Mouse (Mus musculus) bone marrow, adult 2 months (tissue): ENCODE data around the gene Lama2. TPM values are rescaled to one million over a fixed set of nuclear protein-coding genes. Genes with fewer than 3 reads are reported as not detected.

ENCODE experiments used
- H3K27ac ChIP-seq: fragments of 200-500 bp; 2 replicates; pipeline ENCODE4 v1.5.1; 2012; ENCODE audit warnings: low read depth, mild to moderate bottlenecking, control low read depth, inconsistent platforms, low read length; ENCODE audit not compliant: control insufficient read depth, poor library complexity, insufficient read depth
- H3K4me1 ChIP-seq: fragments of 200-500 bp; 2 replicates; pipeline ENCODE4 v1.6.1; 2011; ENCODE audit warnings: low read length; ENCODE audit not compliant: control insufficient read depth, insufficient read depth
- H3K4me3 ChIP-seq: fragments of 200-500 bp; replicated peaks from 2 replicates; pipeline ENCODE3; 2011; ENCODE audit warnings: mild to moderate bottlenecking, low read depth, low read length, control low read depth; ENCODE audit not compliant: control insufficient read depth
- CTCF ChIP-seq: fragments of 200-500 bp; IDR thresholded peaks from 2 replicates; pipeline ENCODE4 v1.5.1; 2011; ENCODE audit warnings: low read length, control low read depth; ENCODE audit not compliant: control insufficient read depth, insufficient read depth
- POLR2A ChIP-seq: fragments of 200-500 bp; IDR thresholded peaks from 2 replicates; pipeline ENCODE4 v1.6.1; 2011; ENCODE audit warnings: low read depth, mild to moderate bottlenecking, control low read depth, low read length, borderline replicate concordance; ENCODE audit not compliant: control insufficient read depth
- WGBS: fragments of 180-500 bp; shearing (Covaris S2); methylation state at CpG from one replicate; pipeline ENCODE4 v1.1.7; 2018; 5-methylcytosine and 5-hydroxymethylcytosine counted together
- polyA plus RNA-seq: library from polyadenylated mRNA; stranded (reverse); fragments of >200 nt; gene quantifications from 2 replicates; pipeline ENCODE4 v1.2.4, GENCODE M21; 2011; ENCODE audit warnings: low replicate concordance; ENCODE audit not compliant: missing spikeins, insufficient read depth, insufficient read length

Gene Lama2
- polyA plus RNA-seq, 1 experiment, result 0.62 TPM

GRCm38 (mm10) chr10:27223815-27224375 is 395.7 kb downstream of the Lama2 start:
- WGBS, result 81% methylated on average over 8 of the region's 8 CpGs
- Histone ChIP-seq H3K27ac (no peak overlapping the region), H3K4me3 (no peak overlapping the region), H3K4me1 (no peaks in the 10 kb centered on the region)
- TF ChIP-seq CTCF (no peak), POLR2A (no peak)

- H3K27ac ChIP-seq, result no peak overlapping the region
- H3K4me3 ChIP-seq, result no peak overlapping the region
- TF ChIP-seq CTCF (no peak), POLR2A (no peak)
- 79% methylated on average over 6 of the region's 6 CpGs for WGBS
- H3K4me1 ChIP-seq, result no peaks in the 10 kb centered on the region
Measured at GRCm38 (mm10) chr10:27222639-27223315, 396.8 kb downstream of the Lama2 start.

- TF ChIP-seq POLR2A, result no peak
- no peak for TF ChIP-seq CTCF
- Histone ChIP-seq H3K4me3 (no peak overlapping the region), H3K27ac (no peak overlapping the region), H3K4me1 (no peaks in the 10 kb centered on the region)
- WGBS, result 42% methylated on average over 1 of the region's 1 CpGs
Measured at GRCm38 (mm10) chr10:27219698-27220097, 399.9 kb downstream of the Lama2 start.

- WGBS, result 32% methylated on average over 12 of the region's 12 CpGs
- no peak overlapping the region for H3K27ac ChIP-seq
- H3K4me3 ChIP-seq, result no peak overlapping the region
Measured at GRCm38 (mm10) chr10:27207320-27207719, 412.2 kb downstream of the Lama2 start.

GRCm38 (mm10) chr10:27198443-27198842 is 421.1 kb downstream of the Lama2 start:
- TF ChIP-seq CTCF (no peak), POLR2A (no peak)
- Histone ChIP-seq H3K4me3 (no peak overlapping the region), H3K27ac (no peak overlapping the region), H3K4me1 (no peaks in the 10 kb centered on the region)
- WGBS, result 41% methylated on average over 1 of the region's 1 CpGs

More at GRCm38 (mm10) chr10:27207320-27207719, 412.2 kb downstream of the Lama2 start:
- no peak for TF ChIP-seq CTCF
- TF ChIP-seq POLR2A, result no peak
- no peaks in the 10 kb centered on the region for H3K4me1 ChIP-seq

GRCm38 (mm10) chr10:27193986-27194908 is 425.3 kb downstream of the Lama2 start:
- Histone ChIP-seq H3K4me3 (no peak overlapping the region), H3K27ac (no peak overlapping the region), H3K4me1 (no peaks in the 10 kb centered on the region)
- WGBS, result 85% methylated on average over 8 of the region's 8 CpGs
- TF ChIP-seq POLR2A (no peak), CTCF (no peak)

- TF ChIP-seq POLR2A (no peak), CTCF (no peak)
- WGBS, result 77% methylated on average over 9 of the region's 9 CpGs
- Histone ChIP-seq H3K4me1 (no peaks in the 10 kb centered on the region), H3K27ac (no peak overlapping the region), H3K4me3 (no peak overlapping the region)
Measured at GRCm38 (mm10) chr10:27188630-27189365, 430.8 kb downstream of the Lama2 start.
